Mouse (Mus musculus): ENCODE data around the gene Slco3a1. TPM values are rescaled to one million over a fixed set of nuclear protein-coding genes. Genes with fewer than 3 reads are reported as not detected.

Gene Slco3a1
- 100 to 1,000 TPM; 120 to 156 (median 130) TPM for total RNA-seq (2022)

GRCm38 (mm10) chr7:74554608-74555311, at the start of gene Slco3a1:
Slco3a1 (minus strand) TSS chr7:74554780.
- peak; percentile 77 for DNase-seq (ENCODE audit: low spot score)

GRCm38 (mm10) chr7:74600996-74601395, 46.4 kb upstream of the Slco3a1 start:
- no peak for DNase-seq (ENCODE audit: low spot score)

- no peak for DNase-seq (ENCODE audit: low spot score)
These were observed 24.8 kb upstream of the Slco3a1 start for GRCm38 (mm10) chr7:74579411-74579810.

- DNase-seq (ENCODE audit: low spot score): no peak
These were observed 21.1 kb upstream of the Slco3a1 start for GRCm38 (mm10) chr7:74575678-74576077.

GRCm38 (mm10) chr7:74555416-74555815, 836 bp upstream of the Slco3a1 start:
- DNase-seq (ENCODE audit: low spot score): peak; percentile 65

GRCm38 (mm10) chr7:74554041-74554561, 479 bp downstream of the Slco3a1 start:
- DNase-seq (ENCODE audit: low spot score): peak; percentile 31

GRCm38 (mm10) chr7:74553111-74553650, 1.4 kb downstream of the Slco3a1 start:
- no peak for DNase-seq (ENCODE audit: low spot score)

GRCm38 (mm10) chr7:74552546-74552945, 2.0 kb downstream of the Slco3a1 start:
- DNase-seq (ENCODE audit: low spot score): no peak

- DNase-seq (ENCODE audit: low spot score): no peak
These were observed 2.6 kb downstream of the Slco3a1 start for GRCm38 (mm10) chr7:74552000-74552358.

GRCm38 (mm10) chr7:74551338-74551999, 3.1 kb downstream of the Slco3a1 start:
- DNase-seq (ENCODE audit: low spot score): no peak

- no peak for DNase-seq (ENCODE audit: low spot score)
These were observed 4.9 kb downstream of the Slco3a1 start for GRCm38 (mm10) chr7:74549686-74550085.

- no peak for DNase-seq (ENCODE audit: low spot score)
These were observed 5.5 kb downstream of the Slco3a1 start for GRCm38 (mm10) chr7:74549013-74549582.

- no peak for DNase-seq (ENCODE audit: low spot score)
These were observed 7.9 kb downstream of the Slco3a1 start for GRCm38 (mm10) chr7:74546691-74547090.

- no peak for DNase-seq (ENCODE audit: low spot score)
These were observed 9.0 kb downstream of the Slco3a1 start for GRCm38 (mm10) chr7:74545498-74545990.

GRCm38 (mm10) chr7:74544306-74544705, 10.3 kb downstream of the Slco3a1 start:
- DNase-seq (ENCODE audit: low spot score): no peak

- DNase-seq (ENCODE audit: low spot score): no peak
These were observed 12.6 kb downstream of the Slco3a1 start for GRCm38 (mm10) chr7:74541958-74542357.

GRCm38 (mm10) chr7:74540933-74541725, 13.5 kb downstream of the Slco3a1 start:
- no peak for DNase-seq (ENCODE audit: low spot score)

GRCm38 (mm10) chr7:74536186-74536585, 18.4 kb downstream of the Slco3a1 start:
- DNase-seq (ENCODE audit: low spot score): no peak

GRCm38 (mm10) chr7:74531468-74532097, 23.0 kb downstream of the Slco3a1 start:
- DNase-seq (ENCODE audit: low spot score): no peak

- no peak for DNase-seq (ENCODE audit: low spot score)
These were observed 24.7 kb downstream of the Slco3a1 start for GRCm38 (mm10) chr7:74529877-74530276.
